Mouse (Mus musculus): ENCODE measurements around the gene Rexo2.

DNA sequence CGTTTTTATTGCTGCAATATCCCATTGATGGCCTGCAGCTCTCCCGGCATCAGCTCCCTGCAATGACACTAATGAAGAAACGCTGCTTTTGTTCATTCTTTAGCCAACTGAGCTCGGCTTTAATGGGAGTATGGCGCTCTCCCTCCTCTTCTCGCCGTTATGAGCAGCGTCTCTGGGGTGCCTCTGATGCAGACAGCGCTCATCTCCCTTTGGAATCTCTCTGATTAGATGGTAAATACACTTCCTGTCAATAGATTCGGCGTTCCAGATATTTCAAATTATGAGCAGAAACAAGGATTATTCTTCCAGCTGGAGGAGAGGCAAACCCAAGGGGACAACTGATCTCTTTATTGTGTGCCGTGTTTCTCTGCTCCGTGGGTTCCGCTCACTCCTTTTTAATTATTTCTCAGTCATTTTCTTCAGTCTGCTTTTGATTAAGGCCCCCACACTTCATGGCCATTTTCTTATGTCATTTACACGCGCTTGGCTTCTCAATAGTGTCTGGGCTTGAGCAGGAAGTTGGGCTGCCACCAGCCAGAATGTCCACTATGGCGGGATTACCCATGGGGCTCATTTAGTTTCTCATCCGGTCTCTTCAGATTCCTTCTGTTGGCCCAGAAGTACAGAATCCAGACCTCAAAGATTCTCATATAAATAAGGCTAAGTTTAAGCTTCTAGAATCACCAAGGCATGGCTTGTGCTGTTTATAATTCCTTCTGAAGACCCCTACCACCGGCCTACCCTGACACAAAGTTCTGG is 37.1 kb upstream of the Rexo2 start:
- no peak for TF ChIP-seq POLR2A (IDR thresholded peaks at IDR 0.05; ENCODE audit: low read depth, low read length)
- no peak for TF ChIP-seq CTCF (IDR thresholded peaks at IDR 0.05; ENCODE audit: extremely low read depth, insufficient read length, insufficient replicate concordance, low read depth, low read length)
